19 mouse cellular contexts compared by ENCODE assay signal in the genomic region with DNA sequence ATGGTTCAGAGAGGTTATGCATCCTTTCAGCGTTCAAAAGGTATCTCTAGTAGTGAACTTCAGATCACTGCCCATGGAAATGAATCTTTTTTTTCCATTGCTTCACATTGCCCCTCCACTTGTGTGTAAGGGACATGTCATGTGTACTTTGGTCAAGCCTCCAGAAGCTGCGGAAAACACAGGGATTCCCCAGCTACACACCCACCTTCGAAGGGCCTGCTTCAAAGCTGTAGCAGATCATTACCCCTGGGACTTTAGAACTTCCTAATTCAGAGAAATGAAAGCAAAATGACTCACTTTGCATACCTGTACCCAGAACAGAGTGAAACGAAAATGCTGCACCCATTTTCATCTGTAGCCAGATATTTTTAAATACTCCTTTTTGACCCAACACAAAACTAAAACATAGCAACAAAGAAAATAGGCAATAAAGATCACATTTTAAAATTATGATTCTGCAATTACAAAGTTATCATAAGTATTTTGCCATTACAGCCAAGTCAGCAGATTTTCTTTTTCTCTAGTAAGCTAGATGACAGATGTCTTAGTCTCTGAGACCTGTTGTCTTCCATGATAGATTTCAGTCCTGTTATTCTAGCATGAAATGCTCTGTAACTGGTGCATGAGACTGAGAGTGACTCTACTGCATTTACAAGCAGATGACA.
DNase-seq lines count a peak whose midpoint lies in the region; ATAC-seq and TF ChIP-seq lines count a peak whose summit lies in the region.
"Had no signal": no experiment of that assay in that cellular context is flagged by ENCODE, and none has a peak within 500 bp of the region (broad histone marks: within the 10 kb centered on the region; RNA-seq: fewer than 3 reads in every experiment).

No protein-coding gene starts in this region.

- no peak overlapping the region for H3K4me2 ChIP-seq in forebrain, embryonic 15.5 days (replicated peaks)
- H3K4me2 ChIP-seq in liver, postnatal 0 days (ENCODE audit: low read depth, low read length): no peak overlapping the region
- H3K4me2 ChIP-seq: limb, embryonic 13.5 days; liver, embryonic 11.5 days; midbrain, embryonic 15.5 days; stomach, embryonic 15.5 days had no signal

- no peak overlapping the region for H3K27ac ChIP-seq in forebrain, embryonic 15.5 days (replicated peaks)
- H3K27ac ChIP-seq in liver, postnatal 0 days (ENCODE audit: low read depth): no peak overlapping the region
- H3K27ac ChIP-seq: hindbrain, embryonic 10.5 days; layer of hippocampus, adult 2 months; limb, embryonic 13.5 days; midbrain, embryonic 15.5 days; stomach, embryonic 15.5 days had no signal

- H3K9ac ChIP-seq in forebrain, embryonic 15.5 days (replicated peaks): no peak overlapping the region
- no peak overlapping the region for H3K9ac ChIP-seq in liver, postnatal 0 days (replicated peaks)
- H3K9ac ChIP-seq: forebrain, postnatal 0 days; limb, embryonic 13.5 days; midbrain, embryonic 15.5 days; stomach, embryonic 15.5 days had no signal

- no peak overlapping the region for H3K4me3 ChIP-seq in forebrain, embryonic 15.5 days
- H3K4me3 ChIP-seq in liver, postnatal 0 days (ENCODE audit: low read depth, low read length): no peak overlapping the region
- H3K4me3 ChIP-seq: erythroblast, embryonic 14.5 days; hindbrain, embryonic 10.5 days; layer of hippocampus, adult 2 months; limb, embryonic 13.5 days; midbrain, embryonic 15.5 days; stomach, embryonic 15.5 days had no signal

- no peaks in the 10 kb centered on the region for H3K36me3 ChIP-seq in forebrain, embryonic 15.5 days
- H3K36me3 ChIP-seq in liver, postnatal 0 days (replicated peaks; ENCODE audit: insufficient read depth, low read length): no peaks in the 10 kb centered on the region
- H3K36me3 ChIP-seq: hindbrain, embryonic 10.5 days; limb, embryonic 13.5 days; midbrain, embryonic 15.5 days; stomach, embryonic 15.5 days had no signal

- no peak for TF ChIP-seq EP300 in liver, postnatal 0 days (IDR thresholded peaks at IDR 0.05; ENCODE audit: low read depth)

- ATAC-seq in CD4-positive, CD25-positive, alpha-beta regulatory T cell, adult 4 months: peak; percentile 38
- no peak for ATAC-seq in forebrain, embryonic 15.5 days (replicated peaks)
- no peak for ATAC-seq in liver, postnatal 0 days
- ATAC-seq: forebrain, postnatal 0 days; midbrain, embryonic 15.5 days had no signal

- DNase-seq in spleen, adult 12 weeks (ENCODE audit: low spot score): peak; percentile 37
- DNase-seq in spleen, postnatal 10 days (ENCODE audit: low spot score in 2 of 2): no peak
- DNase-seq in naive thymus-derived CD4-positive, alpha-beta T cell, adult 2 months (ENCODE audit: low read depth): peak; percentile 44
- no peak for DNase-seq in adrenal gland, adult 2 months
- DNase-seq in liver, postnatal 0 days: no peak
- DNase-seq: cerebellum, adult 2 months; cerebellum, postnatal 14 days; forebrain, postnatal 0 days; gastrocnemius, postnatal 14 days; kidney, postnatal 36 days had no signal

- no peak for TF ChIP-seq CTCF in liver, postnatal 0 days (IDR thresholded peaks at IDR 0.05; ENCODE audit: low read depth)

- 83% methylated on average over 4 of the region's 4 CpGs for WGBS in forebrain, embryonic 15.5 days
- 62% methylated on average over 4 of the region's 4 CpGs for WGBS in liver, postnatal 0 days (ENCODE audit: insufficient replicate concordance)

- H3K4me1 ChIP-seq in forebrain, embryonic 15.5 days: no peaks in the 10 kb centered on the region
- no peaks in the 10 kb centered on the region for H3K4me1 ChIP-seq in liver, postnatal 0 days (ENCODE audit: insufficient read depth)
- H3K4me1 ChIP-seq: hindbrain, embryonic 10.5 days; limb, embryonic 13.5 days; midbrain, embryonic 15.5 days; stomach, embryonic 15.5 days had no signal

- H3K27me3 ChIP-seq in forebrain, embryonic 15.5 days: no peaks in the 10 kb centered on the region
- no peaks in the 10 kb centered on the region for H3K27me3 ChIP-seq in liver, postnatal 0 days (ENCODE audit: insufficient read depth, low read length)
- H3K27me3 ChIP-seq: limb, embryonic 13.5 days; midbrain, embryonic 15.5 days; stomach, embryonic 15.5 days had no signal

- no peaks in the 10 kb centered on the region for H3K9me3 ChIP-seq in forebrain, embryonic 15.5 days
- H3K9me3 ChIP-seq in liver, postnatal 0 days (ENCODE audit: low read length): no peaks in the 10 kb centered on the region
- H3K9me3 ChIP-seq: hindbrain, embryonic 10.5 days; limb, embryonic 13.5 days; midbrain, embryonic 15.5 days; stomach, embryonic 15.5 days had no signal

Comparison
In these comparisons a context has a peak if more than half of its experiments do, and no peak if none do; other contexts are left out.
1. DNase-seq: peak in spleen, adult 12 weeks (single experiment) and naive thymus-derived CD4-positive, alpha-beta T cell, adult 2 months (single experiment); none in spleen, postnatal 10 days (0 of 2), adrenal gland, adult 2 months (single experiment) and liver, postnatal 0 days (single experiment).